Mouse (Mus musculus): ENCODE results near the gene Wdr20rt. TPM values are rescaled to one million over a fixed set of nuclear protein-coding genes. Genes with fewer than 3 reads are reported as not detected.
A peak's percentile ranks its signal among the peaks of the same experiment; 100 is the strongest.

The Wdr20rt gene
- not detected in 2 replicates for polyA plus RNA-seq (2014; fragmentation: Nextera tagmentation; extraction: Ambion mirVana)

DNA sequence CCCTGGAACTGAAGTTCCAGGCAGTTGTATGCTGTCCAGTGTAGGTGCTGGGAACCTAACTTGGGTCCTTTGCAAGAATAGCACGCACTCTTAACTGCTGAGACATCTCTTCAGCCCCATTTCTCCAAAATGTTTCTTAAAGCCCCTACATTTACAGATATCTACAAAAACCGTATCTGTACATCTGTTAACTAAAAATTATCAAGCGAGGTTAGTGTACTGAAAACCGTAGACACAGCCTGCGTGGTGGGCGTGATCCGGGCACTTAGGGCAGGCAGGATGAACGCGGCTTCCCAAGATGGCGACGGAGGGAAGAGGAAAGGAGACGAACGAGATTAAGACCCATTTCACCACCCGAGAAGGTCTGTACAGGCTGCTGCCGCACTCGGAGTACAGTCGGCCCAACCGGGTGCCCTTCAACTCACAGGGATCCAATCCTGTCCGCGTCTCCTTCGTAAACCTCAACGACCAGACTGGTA lies at the start of gene Wdr20rt:
Gene Wdr20rt (plus strand): TSS at position 51 of the 479 bp plus-strand sequence.
- H3K27ac ChIP-seq (ENCODE audit: low read depth, low read length): no peak within 1 kb of the TSS
- WGBS: 94% methylated on average over 22 of the region's 22 CpGs
- no peaks in the 10 kb centered on the region for H3K4me1 ChIP-seq (ENCODE audit: control insufficient read depth, insufficient read depth, low read length)
- no peak within 1 kb of the TSS for H3K4me2 ChIP-seq (ENCODE audit: low read depth, low read length)
- no peak within 1 kb of the TSS for H3K4me3 ChIP-seq (ENCODE audit: low read depth, low read length)
- no peak for ATAC-seq (ENCODE audit: low read depth)
- no peaks in the 10 kb centered on the region for H3K9me3 ChIP-seq (ENCODE audit: control insufficient read depth, low read length)
- H3K9ac ChIP-seq (replicated peaks; ENCODE audit: low read depth, low read length): no peak within 1 kb of the TSS
- no peaks in the 10 kb centered on the region for H3K27me3 ChIP-seq (ENCODE audit: control insufficient read depth, insufficient read depth, low read length)
- no peaks in the 10 kb centered on the region for H3K36me3 ChIP-seq (ENCODE audit: control insufficient read depth, insufficient read depth, low read length)

- Histone ChIP-seq H3K9ac (replicated peaks; ENCODE audit: low read depth, low read length) (no peak overlapping the region), H3K4me1 (ENCODE audit: control insufficient read depth, insufficient read depth, low read length) (no peaks in the 10 kb centered on the region), H3K4me3 (ENCODE audit: low read depth, low read length) (no peak overlapping the region), H3K9me3 (ENCODE audit: control insufficient read depth, low read length) (no peaks in the 10 kb centered on the region), H3K4me2 (ENCODE audit: low read depth, low read length) (no peak overlapping the region), H3K36me3 (ENCODE audit: control insufficient read depth, insufficient read depth, low read length) (no peaks in the 10 kb centered on the region), H3K27me3 (ENCODE audit: control insufficient read depth, insufficient read depth, low read length) (no peaks in the 10 kb centered on the region), H3K27ac (ENCODE audit: low read depth, low read length) (no peak overlapping the region)
- 60% methylated on average over 3 of the region's 3 CpGs for WGBS
- ATAC-seq (ENCODE audit: low read depth): no peak
These were observed 38.0 kb upstream of the Wdr20rt start for GRCm38 (mm10) chr12:65187365-65187764.

DNA sequence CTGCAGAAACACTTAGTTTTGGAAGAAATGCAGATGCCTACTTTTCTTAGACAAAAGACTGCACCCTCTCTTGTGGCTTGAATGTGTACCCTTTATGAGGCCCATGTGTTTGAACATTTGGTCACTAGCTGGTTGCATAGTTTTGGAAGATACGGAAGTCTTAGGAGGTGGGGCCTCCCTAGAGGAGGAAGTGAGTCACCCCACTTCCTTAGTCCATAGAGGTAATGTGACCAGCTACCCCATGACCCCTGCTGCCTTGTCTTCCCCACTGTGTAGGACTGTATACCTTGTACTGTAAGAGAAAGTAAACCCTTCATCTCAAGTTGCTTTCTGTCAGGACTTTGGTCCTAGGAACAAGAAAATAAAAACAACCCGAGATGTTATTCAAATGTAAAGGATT lies 36.1 kb upstream of the Wdr20rt start:
- H3K4me2 ChIP-seq (ENCODE audit: low read depth, low read length): no peak overlapping the region
- no peak overlapping the region for H3K9ac ChIP-seq (replicated peaks; ENCODE audit: low read depth, low read length)
- H3K9me3 ChIP-seq (ENCODE audit: control insufficient read depth, low read length): no peaks in the 10 kb centered on the region
- no peak overlapping the region for H3K4me3 ChIP-seq (ENCODE audit: low read depth, low read length)
- H3K27me3 ChIP-seq (ENCODE audit: control insufficient read depth, insufficient read depth, low read length): no peaks in the 10 kb centered on the region
- no peak overlapping the region for H3K27ac ChIP-seq (ENCODE audit: low read depth, low read length)
- ATAC-seq (ENCODE audit: low read depth): no peak
- 80% methylated on average over 2 of the region's 2 CpGs for WGBS
- no peaks in the 10 kb centered on the region for H3K36me3 ChIP-seq (ENCODE audit: control insufficient read depth, insufficient read depth, low read length)
- H3K4me1 ChIP-seq (ENCODE audit: control insufficient read depth, insufficient read depth, low read length): no peaks in the 10 kb centered on the region

DNA sequence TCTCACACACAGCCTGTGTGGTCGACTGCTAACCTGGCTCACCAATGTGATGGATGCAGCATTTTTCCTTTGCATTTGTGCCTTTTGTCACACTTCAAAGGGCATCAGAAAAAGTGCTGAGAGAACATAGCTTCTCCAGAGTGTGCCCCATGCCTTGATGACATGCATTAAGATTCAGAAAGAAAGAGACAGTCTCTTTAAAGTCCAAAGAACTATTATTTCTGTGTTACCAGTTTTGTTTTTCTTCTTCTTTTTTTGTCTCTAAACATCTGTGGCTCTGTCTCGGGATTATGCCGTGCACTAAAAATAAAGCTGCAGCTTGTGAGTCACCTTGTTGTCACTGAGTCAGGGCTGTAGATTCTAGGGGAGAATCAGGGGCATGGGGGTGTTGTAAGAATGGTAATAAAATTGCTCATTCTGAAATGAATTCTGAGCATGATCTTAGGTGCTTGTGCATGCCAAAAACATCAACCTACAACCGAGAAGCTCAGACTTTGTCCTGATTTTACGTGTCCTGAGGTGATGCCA lies 31.2 kb upstream of the Wdr20rt start:
- Histone ChIP-seq H3K9me3 (ENCODE audit: control insufficient read depth, low read length) (no peaks in the 10 kb centered on the region), H3K27ac (ENCODE audit: low read depth, low read length) (no peak overlapping the region), H3K4me3 (ENCODE audit: low read depth, low read length) (no peak overlapping the region), H3K27me3 (ENCODE audit: control insufficient read depth, insufficient read depth, low read length) (no peaks in the 10 kb centered on the region), H3K4me1 (ENCODE audit: control insufficient read depth, insufficient read depth, low read length) (no peaks in the 10 kb centered on the region), H3K4me2 (ENCODE audit: low read depth, low read length) (no peak overlapping the region), H3K36me3 (ENCODE audit: control insufficient read depth, insufficient read depth, low read length) (no peaks in the 10 kb centered on the region), H3K9ac (replicated peaks; ENCODE audit: low read depth, low read length) (no peak overlapping the region)
- ATAC-seq (ENCODE audit: low read depth): no peak
- 77% methylated on average over 5 of the region's 5 CpGs for WGBS

- Histone ChIP-seq H3K9me3 (ENCODE audit: control insufficient read depth, low read length) (no peaks in the 10 kb centered on the region), H3K4me1 (ENCODE audit: control insufficient read depth, insufficient read depth, low read length) (no peaks in the 10 kb centered on the region), H3K36me3 (ENCODE audit: control insufficient read depth, insufficient read depth, low read length) (no peaks in the 10 kb centered on the region), H3K27me3 (ENCODE audit: control insufficient read depth, insufficient read depth, low read length) (no peaks in the 10 kb centered on the region), H3K27ac (ENCODE audit: low read depth, low read length) (no peak overlapping the region), H3K4me3 (ENCODE audit: low read depth, low read length) (no peak overlapping the region), H3K9ac (replicated peaks; ENCODE audit: low read depth, low read length) (no peak overlapping the region), H3K4me2 (ENCODE audit: low read depth, low read length) (no peak overlapping the region)
- 98% methylated on average over 2 of the region's 2 CpGs for WGBS
- ATAC-seq (ENCODE audit: low read depth): no peak
These were observed 23.5 kb upstream of the Wdr20rt start for GRCm38 (mm10) chr12:65201812-65202211.

GRCm38 (mm10) chr12:65206431-65206830 lies 18.9 kb upstream of the Wdr20rt start:
- no peak for ATAC-seq (ENCODE audit: low read depth)
- Histone ChIP-seq H3K9me3 (ENCODE audit: control insufficient read depth, low read length) (no peaks in the 10 kb centered on the region), H3K36me3 (ENCODE audit: control insufficient read depth, insufficient read depth, low read length) (no peaks in the 10 kb centered on the region), H3K4me2 (ENCODE audit: low read depth, low read length) (no peak overlapping the region), H3K27me3 (ENCODE audit: control insufficient read depth, insufficient read depth, low read length) (no peaks in the 10 kb centered on the region), H3K4me3 (ENCODE audit: low read depth, low read length) (no peak overlapping the region), H3K4me1 (ENCODE audit: control insufficient read depth, insufficient read depth, low read length) (no peaks in the 10 kb centered on the region), H3K27ac (ENCODE audit: low read depth, low read length) (no peak overlapping the region), H3K9ac (replicated peaks; ENCODE audit: low read depth, low read length) (no peak overlapping the region)
- 44% methylated on average over 1 of the region's 1 CpGs for WGBS

GRCm38 (mm10) chr12:65216404-65216840 lies 8.9 kb upstream of the Wdr20rt start:
- Histone ChIP-seq H3K4me2 (ENCODE audit: low read depth, low read length) (no peak overlapping the region), H3K27me3 (ENCODE audit: control insufficient read depth, insufficient read depth, low read length) (no peaks in the 10 kb centered on the region), H3K27ac (ENCODE audit: low read depth, low read length) (no peak overlapping the region), H3K9ac (replicated peaks; ENCODE audit: low read depth, low read length) (no peak overlapping the region), H3K4me1 (ENCODE audit: control insufficient read depth, insufficient read depth, low read length) (no peaks in the 10 kb centered on the region), H3K4me3 (ENCODE audit: low read depth, low read length) (no peak overlapping the region), H3K36me3 (ENCODE audit: control insufficient read depth, insufficient read depth, low read length) (no peaks in the 10 kb centered on the region), H3K9me3 (ENCODE audit: control insufficient read depth, low read length) (no peaks in the 10 kb centered on the region)
- 42% methylated on average over 6 of the region's 6 CpGs for WGBS
- peak; percentile 51; the same call in 1 of the 2 replicates for ATAC-seq (ENCODE audit: low read depth)

- WGBS: 72% methylated on average over 6 of the region's 6 CpGs
- Histone ChIP-seq H3K27me3 (ENCODE audit: control insufficient read depth, insufficient read depth, low read length) (no peaks in the 10 kb centered on the region), H3K4me2 (ENCODE audit: low read depth, low read length) (no peak overlapping the region)
These were observed 3.3 kb downstream of the Wdr20rt start for GRCm38 (mm10) chr12:65228628-65229027.

GRCm38 (mm10) chr12:65229041-65229440 lies 3.7 kb downstream of the Wdr20rt start:
- Histone ChIP-seq H3K4me1 (ENCODE audit: control insufficient read depth, insufficient read depth, low read length) (no peaks in the 10 kb centered on the region), H3K27ac (ENCODE audit: low read depth, low read length) (no peak overlapping the region), H3K4me2 (ENCODE audit: low read depth, low read length) (no peak overlapping the region), H3K9ac (replicated peaks; ENCODE audit: low read depth, low read length) (no peak overlapping the region), H3K9me3 (ENCODE audit: control insufficient read depth, low read length) (no peaks in the 10 kb centered on the region), H3K27me3 (ENCODE audit: control insufficient read depth, insufficient read depth, low read length) (no peaks in the 10 kb centered on the region), H3K36me3 (ENCODE audit: control insufficient read depth, insufficient read depth, low read length) (no peaks in the 10 kb centered on the region), H3K4me3 (ENCODE audit: low read depth, low read length) (no peak overlapping the region)
- no peak for ATAC-seq (ENCODE audit: low read depth)

More at GRCm38 (mm10) chr12:65228628-65229027, 3.3 kb downstream of the Wdr20rt start:
- Histone ChIP-seq H3K4me3 (ENCODE audit: low read depth, low read length) (no peak overlapping the region), H3K4me1 (ENCODE audit: control insufficient read depth, insufficient read depth, low read length) (no peaks in the 10 kb centered on the region), H3K9me3 (ENCODE audit: control insufficient read depth, low read length) (no peaks in the 10 kb centered on the region), H3K27ac (ENCODE audit: low read depth, low read length) (no peak overlapping the region), H3K9ac (replicated peaks; ENCODE audit: low read depth, low read length) (no peak overlapping the region), H3K36me3 (ENCODE audit: control insufficient read depth, insufficient read depth, low read length) (no peaks in the 10 kb centered on the region)
- no peak for ATAC-seq (ENCODE audit: low read depth)
